Mouse (Mus musculus) midbrain, embryonic 10.5 days (tissue): ENCODE measurements around the gene Mtfmt. TPM values are rescaled to one million over a fixed set of nuclear protein-coding genes. Genes with fewer than 3 reads are reported as not detected.

Experiments
- DNase-seq: peaks from one replicate; pipeline ENCODE4 v3.0.0-alpha.2; 2017; ENCODE audit warnings: low spot score
- H3K27ac ChIP-seq: fragments of 300-500 bp; sonication (generic); replicated peaks from 2 replicates; pipeline ENCODE4 v1.5.1; 2016; ENCODE audit warnings: mild to moderate bottlenecking
- H3K27me3 ChIP-seq: fragments of 300-500 bp; sonication (generic); 2 replicates; pipeline ENCODE4 v1.6.1; 2016; ENCODE audit warnings: low read depth, mild to moderate bottlenecking; ENCODE audit not compliant: poor library complexity, severe bottlenecking
- H3K36me3 ChIP-seq: fragments of 300-500 bp; sonication (generic); 2 replicates; pipeline ENCODE4 v1.6.1; 2016; ENCODE audit warnings: mild to moderate bottlenecking, moderate library complexity
- H3K4me1 ChIP-seq: fragments of 300-500 bp; sonication (generic); 2 replicates; pipeline ENCODE4 v1.6.1; 2016
- H3K4me3 ChIP-seq: fragments of 300-500 bp; sonication (generic); 2 replicates; pipeline ENCODE4 v1.5.1; 2016; ENCODE audit warnings: mild to moderate bottlenecking, moderate library complexity
- H3K9me3 ChIP-seq: fragments of 300-500 bp; sonication (generic); replicated peaks from 2 replicates; pipeline ENCODE4 v1.6.1; 2016; ENCODE audit warnings: mild to moderate bottlenecking
- WGBS: fragments of 180-500 bp; shearing (Covaris S2); methylation state at CpG from one replicate; pipeline ENCODE4 v1.1.7; 2016; 5-methylcytosine and 5-hydroxymethylcytosine counted together
- polyA plus RNA-seq: library from polyadenylated mRNA; unstranded; fragments of >200 nt; fragmentation: Nextera tagmentation; extraction: Ambion mirVana; gene quantifications from 2 replicates; pipeline ENCODE4 v1.2.1, GENCODE M21; 2016

Mtfmt gene
- polyA plus RNA-seq, 1 experiment from 2014 or later: 19.2 TPM

- H3K27ac ChIP-seq: no peak overlapping the region
- H3K4me1 ChIP-seq: peaks cover 11% of the 10 kb centered on the region
- H3K9me3 ChIP-seq: no peaks in the 10 kb centered on the region
- H3K27me3 ChIP-seq: no peaks in the 10 kb centered on the region
- peaks cover 12% of the 10 kb centered on the region for H3K36me3 ChIP-seq
- no peak overlapping the region for H3K4me3 ChIP-seq
- peak; percentile 49 for DNase-seq
- WGBS: 68% methylated on average over 5 of the region's 5 CpGs
Observed at GRCm38 (mm10) chr9:65434140-65434539, 1.4 kb upstream of the Mtfmt start.

- DNase-seq: no peak
- 74% methylated on average over 4 of the region's 4 CpGs for WGBS
- Histone ChIP-seq H3K27ac (no peak overlapping the region), H3K27me3 (no peaks in the 10 kb centered on the region), H3K4me3 (peak overlapping the region; percentile 97; the same call in 1 of the 2 replicates), H3K9me3 (no peaks in the 10 kb centered on the region), H3K4me1 (peaks cover 11% of the 10 kb centered on the region), H3K36me3 (peaks cover 19% of the 10 kb centered on the region)
Observed at GRCm38 (mm10) chr9:65435211-65435610, 371 bp upstream of the Mtfmt start.

GRCm38 (mm10) chr9:65444692-65445091 is 9.1 kb downstream of the Mtfmt start:
- WGBS: 93% methylated on average over 4 of the region's 4 CpGs
- H3K27me3 ChIP-seq: no peaks in the 10 kb centered on the region
- no peaks in the 10 kb centered on the region for H3K9me3 ChIP-seq
- H3K36me3 ChIP-seq: peaks cover 77% of the 10 kb centered on the region
- H3K4me3 ChIP-seq: no peak overlapping the region
- no peak overlapping the region for H3K27ac ChIP-seq
- no peaks in the 10 kb centered on the region for H3K4me1 ChIP-seq
- no peak for DNase-seq

DNA sequence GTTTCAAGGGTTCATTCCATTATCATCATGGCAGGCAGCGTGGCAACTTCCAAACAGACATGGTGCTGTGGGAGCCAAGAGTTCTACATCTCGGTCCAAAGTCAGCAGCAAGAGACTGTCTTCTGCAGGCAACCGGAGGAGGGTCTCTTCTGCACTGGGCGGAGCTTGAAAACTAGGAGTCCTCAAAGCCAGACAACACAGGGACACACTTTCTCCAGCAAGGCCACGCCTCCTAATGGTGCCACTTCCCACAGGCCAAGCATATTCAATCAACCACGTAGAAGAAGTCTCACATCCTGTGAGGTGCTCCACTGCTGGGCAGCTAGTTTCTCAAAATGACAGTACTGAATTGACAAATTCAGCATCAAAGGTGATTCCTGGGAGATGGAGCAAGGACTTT is 12.4 kb downstream of the Mtfmt start:
- H3K36me3 ChIP-seq: peaks cover 80% of the 10 kb centered on the region

GRCm38 (mm10) chr9:65458975-65459374 is 23.4 kb downstream of the Mtfmt start:
- 93% methylated on average over 2 of the region's 2 CpGs for WGBS
- H3K4me3 ChIP-seq: no peak overlapping the region
- H3K27me3 ChIP-seq: no peaks in the 10 kb centered on the region
- H3K9me3 ChIP-seq: no peaks in the 10 kb centered on the region
- peaks cover under 1% of the 10 kb centered on the region; the same call in 1 of the 2 replicates for H3K36me3 ChIP-seq
- DNase-seq: no peak
- peaks cover 22% of the 10 kb centered on the region for H3K4me1 ChIP-seq
- H3K27ac ChIP-seq: no peak overlapping the region

More for the DNA sequence above, 12.4 kb downstream of the Mtfmt start:
- H3K4me1 ChIP-seq: no peaks in the 10 kb centered on the region
- no peaks in the 10 kb centered on the region for H3K27me3 ChIP-seq
- no peaks in the 10 kb centered on the region for H3K9me3 ChIP-seq
- WGBS: 92% methylated on average over 6 of the region's 6 CpGs
- DNase-seq: no peak
- H3K4me3 ChIP-seq: no peak overlapping the region
- no peak overlapping the region for H3K27ac ChIP-seq

DNA sequence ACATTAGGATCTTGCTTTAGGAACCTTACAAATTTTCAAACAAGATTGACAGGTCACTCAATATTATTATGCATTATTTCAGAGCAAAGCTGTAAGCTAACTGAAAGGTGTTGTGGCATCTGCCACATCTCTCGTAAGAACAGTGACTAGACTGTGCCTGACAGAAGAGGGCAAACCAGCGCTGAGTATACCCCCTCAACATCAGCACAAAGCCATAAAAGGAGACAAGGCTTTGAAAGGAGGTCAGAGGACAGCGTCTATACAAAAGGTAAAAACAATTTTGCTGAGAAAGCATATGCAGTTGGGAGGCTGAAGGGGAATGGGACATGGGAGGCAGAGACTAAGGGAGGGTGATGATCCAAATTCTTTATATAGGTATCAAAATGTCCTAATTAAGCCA is 24.6 kb downstream of the Mtfmt start:
- no peak for DNase-seq
- Histone ChIP-seq H3K36me3 (peaks cover 11% of the 10 kb centered on the region), H3K4me1 (peaks cover 22% of the 10 kb centered on the region), H3K27me3 (no peaks in the 10 kb centered on the region), H3K4me3 (peak overlapping the region; percentile 94; the same call in 1 of the 2 replicates), H3K9me3 (no peaks in the 10 kb centered on the region), H3K27ac (peak overlapping the region; percentile 91)
- 49% methylated on average over 3 of the region's 3 CpGs for WGBS

- peak within 1 kb of the TSS; percentile 94 for H3K4me3 ChIP-seq
- peaks cover 17% of the 10 kb centered on the region for H3K36me3 ChIP-seq
- H3K27ac ChIP-seq: peak within 1 kb of the TSS; percentile 91
- peaks cover 22% of the 10 kb centered on the region for H3K4me1 ChIP-seq
- no peaks in the 10 kb centered on the region for H3K27me3 ChIP-seq
- WGBS: under 1% methylated on average over 53 of the region's 53 CpGs
- no peaks in the 10 kb centered on the region for H3K9me3 ChIP-seq
- peak; percentile 98 for DNase-seq
Observed at GRCm38 (mm10) chr9:65460732-65461442, 25.3 kb downstream of the Mtfmt start, which contains the start of gene Spg21. Gene Spg21 (plus strand): TSS chr9:65460947.

DNA sequence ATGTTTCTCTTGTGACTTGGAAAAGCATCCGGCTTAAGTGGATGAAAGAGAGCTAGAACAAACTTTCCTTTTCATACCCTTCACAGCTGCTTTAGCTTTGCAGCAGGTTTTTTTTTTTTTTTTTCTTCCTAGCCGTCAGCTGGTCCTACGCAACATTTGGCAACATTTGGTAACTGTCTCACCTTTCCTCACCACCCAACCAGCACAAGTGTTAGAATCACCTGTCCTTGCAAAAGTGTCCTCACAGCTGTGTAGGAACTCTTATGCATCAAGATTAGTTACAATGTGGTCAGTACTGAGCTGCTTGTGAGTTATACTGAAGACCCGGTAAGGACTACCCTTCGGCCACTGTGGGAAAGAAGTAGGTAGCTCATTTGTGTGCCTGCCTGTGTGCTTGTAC is 27.0 kb downstream of the Mtfmt start:
- WGBS: 87% methylated on average over 5 of the region's 5 CpGs
- H3K27me3 ChIP-seq: no peaks in the 10 kb centered on the region
- peaks cover 33% of the 10 kb centered on the region for H3K36me3 ChIP-seq
- peaks cover 22% of the 10 kb centered on the region for H3K4me1 ChIP-seq
- no peaks in the 10 kb centered on the region for H3K9me3 ChIP-seq
- no peak for DNase-seq
- no peak overlapping the region for H3K4me3 ChIP-seq
- no peak overlapping the region for H3K27ac ChIP-seq

- H3K27me3 ChIP-seq: no peaks in the 10 kb centered on the region
- WGBS: 90% methylated on average over 6 of the region's 6 CpGs
- H3K9me3 ChIP-seq: no peaks in the 10 kb centered on the region
- peaks cover 25% of the 10 kb centered on the region for H3K4me1 ChIP-seq
- no peak overlapping the region for H3K4me3 ChIP-seq
- no peak overlapping the region for H3K27ac ChIP-seq
- DNase-seq: no peak
- H3K36me3 ChIP-seq: peaks cover 44% of the 10 kb centered on the region
Observed at GRCm38 (mm10) chr9:65464161-65464560, 28.6 kb downstream of the Mtfmt start.

DNA sequence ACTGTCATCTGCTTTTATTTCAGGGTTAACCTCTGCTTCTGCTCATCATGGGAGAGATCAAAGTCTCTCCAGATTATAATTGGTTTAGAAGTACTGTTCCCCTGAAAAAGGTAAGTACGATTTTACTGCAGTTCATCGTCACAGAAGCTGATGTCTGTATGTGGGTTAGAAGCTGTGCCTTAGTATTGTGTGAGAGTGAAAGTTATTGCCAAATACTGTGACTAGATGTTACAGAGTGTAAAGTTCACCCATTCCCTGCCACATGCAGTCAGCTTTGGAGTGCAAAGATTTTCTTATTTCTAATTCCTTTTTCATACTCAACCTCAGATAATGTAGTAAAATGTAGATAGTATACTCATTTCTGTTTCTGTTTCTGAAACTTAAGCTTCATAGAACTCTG is 29.7 kb downstream of the Mtfmt start:
- WGBS: 96% methylated on average over 2 of the region's 2 CpGs
- Histone ChIP-seq H3K9me3 (no peaks in the 10 kb centered on the region), H3K4me1 (peaks cover 18% of the 10 kb centered on the region), H3K27ac (no peak overlapping the region), H3K36me3 (peaks cover 55% of the 10 kb centered on the region), H3K4me3 (no peak overlapping the region), H3K27me3 (no peaks in the 10 kb centered on the region)
- no peak for DNase-seq

DNA sequence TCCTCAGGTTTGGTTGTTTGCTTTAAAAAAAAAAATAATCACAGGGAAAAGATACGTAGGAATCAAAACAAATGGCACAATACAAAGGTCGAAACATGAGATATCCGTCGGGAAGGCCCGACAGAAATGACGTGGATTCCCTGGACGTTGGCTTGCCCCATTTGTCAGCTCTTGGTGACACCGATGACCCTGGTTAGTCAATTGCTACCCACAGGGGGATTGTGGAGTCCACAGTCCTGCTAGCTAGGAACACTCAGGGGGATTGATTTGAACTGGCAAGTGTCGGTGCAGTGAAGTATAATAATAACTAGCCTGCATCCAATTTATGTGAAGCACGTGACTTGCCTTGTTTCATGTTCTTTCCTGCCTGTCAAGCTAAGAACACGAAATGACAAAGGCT is 32.1 kb downstream of the Mtfmt start:
- H3K27ac ChIP-seq: no peak overlapping the region
- no peak overlapping the region for H3K4me3 ChIP-seq
- WGBS: 77% methylated on average over 11 of the region's 11 CpGs
- no peaks in the 10 kb centered on the region for H3K27me3 ChIP-seq
- peaks cover 2% of the 10 kb centered on the region; the same call in 1 of the 2 replicates for H3K4me1 ChIP-seq
- H3K9me3 ChIP-seq: no peaks in the 10 kb centered on the region
- H3K36me3 ChIP-seq: peaks cover 74% of the 10 kb centered on the region
- DNase-seq: no peak

GRCm38 (mm10) chr9:65472769-65473168 is 37.2 kb downstream of the Mtfmt start:
- no peaks in the 10 kb centered on the region for H3K27me3 ChIP-seq

DNA sequence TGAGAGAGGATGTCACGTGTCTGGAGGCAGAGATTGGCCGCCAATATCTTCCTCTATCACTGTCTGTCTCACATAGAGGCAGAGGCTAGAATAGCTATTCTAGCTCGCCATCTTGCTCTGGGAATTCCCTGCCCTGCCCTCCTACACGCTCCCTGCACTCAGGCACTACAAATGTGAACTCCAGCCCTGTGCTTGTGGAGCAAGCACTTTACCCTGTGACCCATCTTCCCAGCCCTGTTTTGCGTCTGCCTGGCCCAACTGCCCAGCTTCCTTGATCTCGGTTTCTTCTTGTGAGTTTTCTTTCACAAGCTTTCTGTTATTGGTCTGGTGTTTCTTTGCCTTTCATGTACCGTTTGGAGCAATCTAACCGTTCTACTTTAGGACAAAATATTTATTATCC is 43.6 kb downstream of the Mtfmt start:
- H3K4me1 ChIP-seq: no peaks in the 10 kb centered on the region
- H3K9me3 ChIP-seq: no peaks in the 10 kb centered on the region
- WGBS: 87% methylated on average over 8 of the region's 8 CpGs
- peaks cover 90% of the 10 kb centered on the region for H3K36me3 ChIP-seq
- H3K4me3 ChIP-seq: no peak overlapping the region
- H3K27ac ChIP-seq: no peak overlapping the region
- H3K27me3 ChIP-seq: no peaks in the 10 kb centered on the region
- no peak for DNase-seq

More at GRCm38 (mm10) chr9:65472769-65473168, 37.2 kb downstream of the Mtfmt start:
- H3K9me3 ChIP-seq: no peaks in the 10 kb centered on the region
- no peak for DNase-seq
- H3K36me3 ChIP-seq: peaks cover 81% of the 10 kb centered on the region
- WGBS: 95% methylated on average over 4 of the region's 4 CpGs
- 0 out of 2 replicates have a peak, but pooled peaks cover 2% of the 10 kb centered on the region for H3K4me1 ChIP-seq
- no peak overlapping the region for H3K4me3 ChIP-seq
- no peak overlapping the region for H3K27ac ChIP-seq
